Mouse (Mus musculus): ENCODE results near the gene Dot1l. TPM values are rescaled to one million over a fixed set of nuclear protein-coding genes. Genes with fewer than 3 reads are reported as not detected.

Dot1l gene
- total and polyA plus RNA-seq, 2 experiments from 2014 or later, result 13.4 to 34.4 TPM

- H3K36me3 ChIP-seq (ENCODE audit: insufficient read depth, low read length), result peaks cover 46% of the 10 kb centered on the region
- 3% methylated on average over 54 of the region's 59 CpGs for WGBS
- TF ChIP-seq CTCF (IDR thresholded peaks at IDR 0.05), result no peak
These were observed 42.5 kb downstream of the Dot1l start for GRCm38 (mm10) chr10:80797186-80798149.

DNA sequence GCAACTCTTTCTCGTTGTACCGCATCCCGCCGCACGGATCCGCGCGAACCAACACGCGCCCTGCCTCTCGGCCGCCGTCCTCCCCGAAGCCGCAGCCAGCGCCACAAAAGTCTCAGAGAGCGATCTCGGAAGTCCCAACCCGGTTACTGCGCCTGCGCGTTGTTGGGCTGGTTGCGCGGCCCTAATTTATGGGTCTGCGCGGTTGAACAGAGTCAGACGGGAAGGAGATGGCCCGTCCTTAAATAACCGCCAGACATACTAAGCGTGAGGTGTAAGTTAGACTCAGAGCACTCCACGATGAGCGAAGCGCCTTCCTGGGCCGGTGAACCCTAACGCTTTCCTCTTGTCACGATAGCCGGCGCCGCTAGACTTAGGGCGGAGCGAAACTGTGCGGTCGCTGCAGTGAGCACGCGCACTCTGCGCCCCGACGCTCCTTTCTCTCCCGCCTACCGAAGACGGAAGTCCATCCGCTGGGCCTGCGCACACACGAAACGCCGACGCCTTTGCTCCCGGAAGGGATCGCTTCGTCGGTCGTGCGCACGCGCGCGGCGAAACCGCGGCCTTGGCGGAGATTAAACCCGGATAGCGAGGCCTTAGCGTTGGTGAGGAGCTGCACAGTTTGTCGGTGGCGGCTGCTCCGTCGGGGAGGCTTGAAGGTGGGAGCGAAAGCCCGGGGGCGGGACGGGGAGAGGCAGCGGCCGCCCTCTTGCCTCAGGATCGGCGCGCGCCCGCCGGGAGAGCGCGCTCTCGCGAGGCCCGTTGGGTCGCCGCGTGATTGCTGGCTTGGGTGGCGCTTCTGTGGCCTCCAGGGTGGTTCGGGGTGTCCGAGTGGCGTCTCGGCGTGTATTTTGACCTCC, 43.4 kb downstream of the Dot1l start, which contains the start of the genes Sf3a2 and Plekhj1:
Gene Sf3a2 (plus strand): TSS at position 49 of the 857 bp plus-strand sequence.
Gene Plekhj1 (minus strand): TSS at position 477 of the 857 bp plus-strand sequence.
- H3K9ac ChIP-seq (replicated peaks; ENCODE audit: low read length, poor library complexity, severe bottlenecking), result peak within 1 kb of the TSS; percentile 99
- ATAC-seq (ENCODE audit: low FRiP score), result peak; percentile 89
- H3K4me1 ChIP-seq (ENCODE audit: insufficient read depth, low read length), result peaks cover 14% of the 10 kb centered on the region
- H3K36me3 ChIP-seq (ENCODE audit: insufficient read depth, low read length), result peaks cover 47% of the 10 kb centered on the region
- H3K27me3 ChIP-seq (ENCODE audit: insufficient read depth, low read length), result no peaks in the 10 kb centered on the region
- H3K27ac ChIP-seq (ENCODE audit: low read depth, low read length), result peak within 1 kb of the TSS; percentile 99
- peak; percentile 98 for DNase-seq (ENCODE audit: low spot score)
- TF ChIP-seq CTCF (IDR thresholded peaks at IDR 0.05), result no peak
- H3K9me3 ChIP-seq (ENCODE audit: low read length), result no peaks in the 10 kb centered on the region
- peak within 1 kb of the TSS; percentile 79 for H3K4me3 ChIP-seq (ENCODE audit: low read depth, low read length)
- H3K4me2 ChIP-seq (ENCODE audit: low read depth, low read length, poor library complexity, severe bottlenecking), result peak within 1 kb of the TSS; percentile 94
- under 1% methylated on average over 102 of the region's 104 CpGs for WGBS

More at GRCm38 (mm10) chr10:80797186-80798149, 42.5 kb downstream of the Dot1l start:
- peak; percentile 82 for DNase-seq (ENCODE audit: low spot score)
- H3K4me3 ChIP-seq (ENCODE audit: low read depth, low read length), result peak overlapping the region; percentile 79
- H3K27ac ChIP-seq (ENCODE audit: low read depth, low read length), result peak overlapping the region; percentile 99
- peak; percentile 73 for ATAC-seq (ENCODE audit: low FRiP score)
- peaks cover 14% of the 10 kb centered on the region for H3K4me1 ChIP-seq (ENCODE audit: insufficient read depth, low read length)
- H3K9ac ChIP-seq (replicated peaks; ENCODE audit: low read length, poor library complexity, severe bottlenecking), result peak overlapping the region; percentile 99
- no peaks in the 10 kb centered on the region for H3K27me3 ChIP-seq (ENCODE audit: insufficient read depth, low read length)
- peak overlapping the region; percentile 94 for H3K4me2 ChIP-seq (ENCODE audit: low read depth, low read length, poor library complexity, severe bottlenecking)
- H3K9me3 ChIP-seq (ENCODE audit: low read length), result no peaks in the 10 kb centered on the region

- H3K36me3 ChIP-seq (ENCODE audit: insufficient read depth, low read length), result peaks cover 48% of the 10 kb centered on the region
- H3K4me1 ChIP-seq (ENCODE audit: insufficient read depth, low read length), result peaks cover 14% of the 10 kb centered on the region
- no peaks in the 10 kb centered on the region for H3K9me3 ChIP-seq (ENCODE audit: low read length)
- peak overlapping the region; percentile 99 for H3K27ac ChIP-seq (ENCODE audit: low read depth, low read length)
- peak overlapping the region; percentile 94 for H3K4me2 ChIP-seq (ENCODE audit: low read depth, low read length, poor library complexity, severe bottlenecking)
- H3K27me3 ChIP-seq (ENCODE audit: insufficient read depth, low read length), result no peaks in the 10 kb centered on the region
- H3K4me3 ChIP-seq (ENCODE audit: low read depth, low read length), result peak overlapping the region; percentile 79
- WGBS, result 4% methylated on average over 18 of the region's 18 CpGs
- DNase-seq (ENCODE audit: low spot score) (no peak), ATAC-seq (ENCODE audit: low FRiP score) (no peak)
- no peak for TF ChIP-seq CTCF (IDR thresholded peaks at IDR 0.05)
- peak overlapping the region; percentile 99 for H3K9ac ChIP-seq (replicated peaks; ENCODE audit: low read length, poor library complexity, severe bottlenecking)
These were observed 44.1 kb downstream of the Dot1l start for GRCm38 (mm10) chr10:80799070-80799566.

- Histone ChIP-seq H3K27me3 (ENCODE audit: insufficient read depth, low read length) (no peaks in the 10 kb centered on the region), H3K9ac (replicated peaks; ENCODE audit: low read length, poor library complexity, severe bottlenecking) (no peak overlapping the region), H3K36me3 (ENCODE audit: insufficient read depth, low read length) (peaks cover 43% of the 10 kb centered on the region), H3K4me3 (ENCODE audit: low read depth, low read length) (no peak overlapping the region), H3K9me3 (ENCODE audit: low read length) (no peaks in the 10 kb centered on the region), H3K4me2 (ENCODE audit: low read depth, low read length, poor library complexity, severe bottlenecking) (no peak overlapping the region), H3K27ac (ENCODE audit: low read depth, low read length) (no peak overlapping the region), H3K4me1 (ENCODE audit: insufficient read depth, low read length) (peaks cover 12% of the 10 kb centered on the region)
- ATAC-seq (ENCODE audit: low FRiP score) (no peak), DNase-seq (ENCODE audit: low spot score) (no peak)
- no peak for TF ChIP-seq CTCF (IDR thresholded peaks at IDR 0.05)
- WGBS, result 95% methylated on average over 10 of the region's 10 CpGs
These were observed 47.4 kb downstream of the Dot1l start for GRCm38 (mm10) chr10:80802204-80802912.

GRCm38 (mm10) chr10:80802996-80803395, 48.0 kb downstream of the Dot1l start:
- 86% methylated on average over 3 of the region's 3 CpGs for WGBS
- no peak overlapping the region for H3K4me2 ChIP-seq (ENCODE audit: low read depth, low read length, poor library complexity, severe bottlenecking)
- no peak overlapping the region for H3K4me3 ChIP-seq (ENCODE audit: low read depth, low read length)
- H3K9me3 ChIP-seq (ENCODE audit: low read length), result no peaks in the 10 kb centered on the region
- peaks cover 43% of the 10 kb centered on the region for H3K36me3 ChIP-seq (ENCODE audit: insufficient read depth, low read length)
- ATAC-seq (ENCODE audit: low FRiP score) (no peak), DNase-seq (ENCODE audit: low spot score) (no peak)
- peaks cover 11% of the 10 kb centered on the region; the same call in 1 of the 2 replicates for H3K4me1 ChIP-seq (ENCODE audit: insufficient read depth, low read length)
- no peaks in the 10 kb centered on the region for H3K27me3 ChIP-seq (ENCODE audit: insufficient read depth, low read length)
- TF ChIP-seq CTCF (IDR thresholded peaks at IDR 0.05), result no peak
- H3K9ac ChIP-seq (replicated peaks; ENCODE audit: low read length, poor library complexity, severe bottlenecking), result no peak overlapping the region
- H3K27ac ChIP-seq (ENCODE audit: low read depth, low read length), result no peak overlapping the region

All from midbrain, postnatal 0 days (tissue).